Mouse (Mus musculus) monocyte, adult 2 months (primary cell): ENCODE results near the gene Olfr1504.
"Not testable (repeated sequence)": the region's sequence is repeated elsewhere in the genome, so short reads cannot be mapped to it uniquely, and the experiment has no call there.

Experiments
- DNase-seq, 2 experiments: peaks; one replicate each; pipeline ENCODE4 v3.0.0; 2022; ENCODE audit warnings: low spot score in 2 of 2, low read depth in 1 of 2

The Olfr1504 gene

DNA sequence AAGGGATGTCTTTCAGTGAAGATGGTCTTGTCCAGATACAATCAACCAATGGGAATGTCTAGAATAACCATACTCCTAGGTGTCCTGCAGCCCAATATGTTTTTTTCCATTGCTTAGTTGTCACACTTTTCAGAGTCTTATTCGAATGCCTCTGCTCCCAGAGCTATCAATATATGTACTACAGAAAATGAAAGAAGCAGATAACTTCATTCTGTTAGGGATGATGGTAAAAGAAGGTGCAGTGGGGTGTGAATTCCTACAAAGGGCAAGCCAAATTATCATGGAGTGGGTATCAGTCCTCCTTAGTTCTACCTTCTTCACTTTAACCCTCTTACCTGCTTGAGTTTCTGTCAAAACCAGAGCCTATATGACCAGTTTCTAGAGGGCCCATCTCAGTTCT lies at the start of gene Olfr1504:
Olfr1504 (minus strand) TSS at position 101 of the 400 bp plus-strand sequence.
- no peak for DNase-seq

DNA sequence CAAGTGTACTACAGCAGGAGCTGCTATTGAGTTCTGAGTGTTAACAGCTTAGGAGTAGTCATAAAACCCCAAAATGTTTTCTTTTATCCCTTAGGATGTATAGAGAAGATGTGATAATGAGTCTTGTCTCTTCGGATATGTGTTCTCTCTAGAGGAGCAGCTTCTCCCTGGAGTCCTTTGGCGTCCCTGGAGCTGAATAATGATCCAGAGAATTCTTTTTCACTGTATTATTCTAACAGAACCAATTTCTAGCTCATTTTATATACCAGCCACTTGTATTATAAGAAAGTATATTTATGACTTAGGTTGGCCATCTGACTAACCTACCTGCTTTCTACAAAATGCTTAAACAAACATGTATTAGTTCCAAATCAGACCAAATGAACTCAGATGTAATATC lies 15.5 kb upstream of the Olfr1504 start, which contains the start of gene Olfr1505:
Olfr1505 (plus strand) TSS at position 301 of the 400 bp plus-strand sequence.
- DNase-seq, result no peak

DNA sequence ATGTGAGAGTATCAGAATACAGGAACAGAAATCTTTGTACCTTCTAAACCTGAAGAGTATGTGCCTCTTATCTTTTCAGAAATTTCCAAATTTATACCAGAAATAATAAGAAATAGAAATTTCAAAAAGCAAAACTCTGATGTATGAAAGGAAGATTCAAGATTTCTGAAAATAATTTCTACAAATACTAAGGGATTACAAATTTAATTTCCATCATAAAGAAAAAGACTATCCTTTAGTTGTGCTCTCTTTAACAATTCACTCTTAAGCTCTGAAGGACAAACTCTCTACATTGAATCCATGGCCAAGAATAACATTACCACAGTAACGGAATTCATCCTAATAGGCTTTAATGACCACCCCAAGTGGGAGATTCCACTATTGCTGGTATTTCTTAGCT lies 36.2 kb downstream of the Olfr1504 start, which contains the start of gene Olfr1502:
Olfr1502 (plus strand) TSS at position 301 of the 400 bp plus-strand sequence.
- no peak for DNase-seq

DNA sequence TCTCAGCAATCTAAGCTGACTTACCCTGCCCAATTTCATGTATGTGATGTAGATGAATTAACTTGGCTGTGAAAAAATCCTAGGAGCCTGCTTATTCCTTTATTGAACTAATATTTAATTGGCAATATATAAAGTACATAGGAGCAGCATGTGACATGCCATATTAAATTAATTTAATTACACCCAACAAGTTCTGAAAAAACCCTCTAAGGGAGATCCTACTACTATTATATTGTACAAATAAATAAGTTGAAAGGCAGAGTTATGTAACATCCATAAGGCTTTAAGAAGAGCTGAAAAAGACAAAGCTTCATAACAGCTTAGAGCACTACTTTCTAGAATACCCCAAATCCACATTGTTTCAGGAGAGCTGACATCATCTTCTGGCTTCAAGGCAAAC lies 47.1 kb downstream of the Olfr1504 start, which contains the start of gene Olfr1501:
Olfr1501 (minus strand) TSS at position 101 of the 400 bp plus-strand sequence.
- not testable (repeated sequence) for DNase-seq
